Mouse (Mus musculus) CH12.LX (cell line): ENCODE data around the gene Erbb3. TPM values are rescaled to one million over a fixed set of nuclear protein-coding genes. Genes with fewer than 3 reads are reported as not detected.
"Not testable (repeated sequence)": the region's sequence is repeated elsewhere in the genome, so short reads cannot be mapped to it uniquely, and the experiment has no call there.

Experiments used
- DNase-seq: peaks from one replicate; pipeline ENCODE4 v3.0.0-alpha.2; 2013; ENCODE audit errors: extremely low read depth
- H3K27ac ChIP-seq: 2 replicates; pipeline ENCODE4 v1.5.1; 2012; ENCODE audit warnings: low read depth, mild to moderate bottlenecking, control low read depth, moderate library complexity; ENCODE audit not compliant: insufficient read depth
- H3K27me3 ChIP-seq: replicated peaks from 2 replicates; pipeline ENCODE3; 2012; ENCODE audit warnings: inconsistent platforms
- H3K36me3 ChIP-seq, 2 experiments: replicated peaks in 1 of 2; 2 replicates each; pipeline versions ENCODE3 to v1.6.1; 2012; ENCODE audit warnings: inconsistent platforms in 1 of 2, low read length in 1 of 2, mild to moderate bottlenecking in 1 of 2, mixed read lengths in 1 of 2, moderate library complexity in 1 of 2; ENCODE audit not compliant: control insufficient read depth in 1 of 2, insufficient read depth in 1 of 2
- H3K4me1 ChIP-seq, 2 experiments: 2 replicates each; pipeline ENCODE4 v1.6.1; 2012; ENCODE audit warnings: inconsistent platforms in 1 of 2, moderate library complexity in 1 of 2; ENCODE audit not compliant: insufficient read depth in 2 of 2, control insufficient read depth in 1 of 2
- H3K4me2 ChIP-seq: 2 replicates; pipeline ENCODE4 v1.6.1; 2012; ENCODE audit warnings: low read depth, mild to moderate bottlenecking, control low read depth; ENCODE audit not compliant: poor library complexity, insufficient read depth, severe bottlenecking
- H3K4me3 ChIP-seq, 3 experiments: fragments of 150-350 bp in 1 of 3; sonication (generic) in 1 of 3; replicated peaks in 1 of 3; 2 replicates each; pipeline versions ENCODE3 to v1.5.1; 2011 to 2012; ENCODE audit warnings: low read depth in 2 of 3, low read length in 2 of 3, mild to moderate bottlenecking in 2 of 3, moderate library complexity in 2 of 3, control low read depth in 1 of 3, improper control_type of control experiment in 1 of 3, inconsistent platforms in 1 of 3, mixed read lengths in 1 of 3; ENCODE audit not compliant: poor library complexity in 1 of 3
- H3K79me2 ChIP-seq: replicated peaks from 2 replicates; pipeline ENCODE4 v1.6.1; 2012; ENCODE audit warnings: mild to moderate bottlenecking, moderate library complexity; ENCODE audit not compliant: control insufficient read depth, poor library complexity, insufficient read depth, severe bottlenecking; ENCODE audit errors: extremely low read depth
- H3K9ac ChIP-seq: 2 replicates; pipeline ENCODE4 v1.6.1; 2012; ENCODE audit warnings: low read depth, mild to moderate bottlenecking, control low read depth, moderate library complexity; ENCODE audit not compliant: insufficient read depth
- H3K9me3 ChIP-seq: replicated peaks from 2 replicates; pipeline ENCODE3; 2012; ENCODE audit warnings: low read length, inconsistent platforms, mixed read lengths
- CTCF ChIP-seq, 2 experiments: IDR thresholded peaks in 1 of 2; conservative IDR thresholded peaks in 1 of 2; 2 replicates each; pipeline ENCODE4 v1.5.1; 2011 to 2012; ENCODE audit warnings: low read depth in 2 of 2, low read length in 2 of 2, improper control_type of control experiment in 1 of 2, inconsistent platforms in 1 of 2, mild to moderate bottlenecking in 1 of 2, moderate library complexity in 1 of 2
- E2F4 ChIP-seq: IDR thresholded peaks from 2 replicates; pipeline ENCODE4 v1.6.1; 2011; ENCODE audit warnings: low read depth, low read length, improper control_type of control experiment; ENCODE audit not compliant: insufficient replicate concordance
- ELF1 ChIP-seq: IDR thresholded peaks from 2 replicates; pipeline ENCODE4 v1.6.1; 2014; ENCODE audit warnings: low read depth, mild to moderate bottlenecking, inconsistent platforms, low read length, improper control_type of control experiment
- ETS1 ChIP-seq: conservative IDR thresholded peaks from 2 replicates; pipeline ENCODE4 v1.6.1; 2012; ENCODE audit warnings: low read depth, mild to moderate bottlenecking, inconsistent platforms, low read length, improper control_type of control experiment, moderate library complexity
- GABPA ChIP-seq: IDR thresholded peaks from 2 replicates; pipeline ENCODE4 v1.6.1; 2012; ENCODE audit warnings: low read depth, low read length, improper control_type of control experiment, inconsistent platforms; ENCODE audit not compliant: insufficient replicate concordance
- JUN ChIP-seq: IDR thresholded peaks from 2 replicates; pipeline ENCODE4 v1.6.1; 2011; ENCODE audit warnings: low read depth, mild to moderate bottlenecking, low read length, improper control_type of control experiment, moderate library complexity; ENCODE audit not compliant: insufficient read depth
- MAZ ChIP-seq: IDR thresholded peaks from 2 replicates; pipeline ENCODE4 v1.6.1; 2012; ENCODE audit warnings: low read depth, mild to moderate bottlenecking, inconsistent platforms, low read length, improper control_type of control experiment, moderate library complexity
- MXI1 ChIP-seq: IDR thresholded peaks from 2 replicates; pipeline ENCODE4 v1.6.1; 2011; ENCODE audit warnings: mild to moderate bottlenecking, low read depth, low read length, improper control_type of control experiment
- MYC ChIP-seq: IDR thresholded peaks from 2 replicates; pipeline ENCODE4 v1.6.1; 2011; ENCODE audit warnings: low read depth, mild to moderate bottlenecking, improper control_type of control experiment, low read length
- PAX5 ChIP-seq: IDR thresholded peaks from 2 replicates; pipeline ENCODE4 v1.6.1; 2012; ENCODE audit warnings: low read length, inconsistent platforms, mixed read lengths
- POLR2A ChIP-seq: IDR thresholded peaks from 2 replicates; pipeline ENCODE4 v1.6.1; 2011; ENCODE audit warnings: low read depth, mild to moderate bottlenecking, improper control_type of control experiment, low read length
- POLR2AphosphoS2 ChIP-seq: IDR thresholded peaks from 2 replicates; pipeline ENCODE4 v1.6.1; 2011; ENCODE audit warnings: low read depth, low read length, improper control_type of control experiment
- SMC3 ChIP-seq: IDR thresholded peaks from 2 replicates; pipeline ENCODE4 v1.6.1; 2011; ENCODE audit warnings: low read depth, low read length, improper control_type of control experiment
- TCF12 ChIP-seq: IDR thresholded peaks from 2 replicates; pipeline ENCODE4 v1.6.1; 2014; ENCODE audit warnings: low read depth, mild to moderate bottlenecking, inconsistent platforms, low read length, improper control_type of control experiment
- USF1 ChIP-seq: IDR thresholded peaks from 2 replicates; pipeline ENCODE4 v1.6.1; 2014; ENCODE audit warnings: low read depth, mild to moderate bottlenecking, inconsistent platforms, low read length, improper control_type of control experiment
- ZKSCAN1 ChIP-seq: IDR thresholded peaks from 2 replicates; pipeline ENCODE4 v1.6.1; 2012; ENCODE audit warnings: low read depth, inconsistent platforms, low read length, improper control_type of control experiment, borderline replicate concordance
- ZMIZ1 ChIP-seq: IDR thresholded peaks from 2 replicates; pipeline ENCODE4 v1.6.1; 2012; ENCODE audit warnings: low read depth, mild to moderate bottlenecking, inconsistent platforms, low read length, improper control_type of control experiment
- ZNF384 ChIP-seq: IDR thresholded peaks from 2 replicates; pipeline ENCODE4 v1.6.1; 2012; ENCODE audit warnings: low read depth, low read length, improper control_type of control experiment, inconsistent platforms
- dilution Hi-C: fragments of 300-500 bp; cut with MboI; formaldehyde crosslinking; loops from 2 replicates; pipeline ENCODE4 v1.14.3; 2020; ENCODE audit warnings: low sequenced_read_pairs; ENCODE audit not compliant: extremely low pct_unique_long_range_greater_than_20kb, extremely low pct_ligation_motif_present
- in situ Hi-C: fragments of 300-500 bp; cut with MboI; formaldehyde crosslinking; loops from 3 replicates; pipeline ENCODE4 v1.14.3; 2019; ENCODE audit warnings: low sequenced_read_pairs, low pct_ligation_motif_present, low pct_unique_long_range_greater_than_20kb, mixed read lengths
- polyA plus RNA-seq: library from polyadenylated mRNA; unstranded; fragments of >175 nt; gene quantifications from 2 replicates; pipeline ENCODE4 v1.2.1, GENCODE M21; 2012; ENCODE audit warnings: low read depth; ENCODE audit not compliant: insufficient read length
- total RNA-seq, 2 experiments: library from RNA; depleted of rRNA; stranded (reverse); fragments of 300-350 nt in 1 of 2; fragments of >200 nt in 1 of 2; gene quantifications; 2 replicates each; pipeline ENCODE4 v1.2.3; 2012 to 2014

Erbb3 gene
- total and polyA plus RNA-seq, 3 experiments = 7.7 to 12.6 (median 11.3) TPM

GRCm38 (mm10) chr10:128623106-128623613, 33.7 kb upstream of the Erbb3 start:
- H3K9ac ChIP-seq, H3K4me2 ChIP-seq, H3K4me3 ChIP-seq, DNase-seq, H3K27me3 ChIP-seq, dilution Hi-C loops, H3K9me3 ChIP-seq, in situ Hi-C loops, H3K27ac ChIP-seq: not testable (repeated sequence)
- Histone ChIP-seq H3K4me1 (peaks cover 9 to 40% of the 10 kb centered on the region in 2 experiments), H3K36me3 (peaks cover 28 to 31% of the 10 kb centered on the region in 2 experiments), H3K79me2 (peaks cover 24% of the 10 kb centered on the region)
- TF ChIP-seq POLR2AphosphoS2 (peak; percentile 71; the same call in 1 of the 2 replicates), POLR2A (peak; percentile 28; the same call in 1 of the 2 replicates)

GRCm38 (mm10) chr10:128622702-128623101, 33.2 kb upstream of the Erbb3 start:
- in situ Hi-C loops = no loop called here
- no peak overlapping the region for H3K9ac ChIP-seq
- H3K27ac ChIP-seq = no peak overlapping the region
- H3K4me2 ChIP-seq = no peak overlapping the region
- TF ChIP-seq JUN (no peak), MAZ (no peak), MYC (no peak), TCF12 (no peak), E2F4 (no peak), USF1 (no peak), ZNF384 (peak; percentile 20; the same call in 1 of the 2 replicates), SMC3 (no peak), ETS1 (no peak), MXI1 (no peak), GABPA (no peak), PAX5 (no peak), CTCF (conservative IDR thresholded peaks at IDR 0.05 in 1 of 2, IDR thresholded peaks at IDR 0.05 in 1 of 2; ENCODE audit: low read depth in 2 of 2, low read length in 2 of 2) (no peak), ZMIZ1 (no peak; the same call in none of the 2 replicates), POLR2AphosphoS2 (peak; percentile 44; the same call in 1 of the 2 replicates), ELF1 (no peak), ZKSCAN1 (no peak)
- H3K79me2 ChIP-seq = peaks cover 24% of the 10 kb centered on the region
- H3K9me3 ChIP-seq = no peaks in the 10 kb centered on the region
- H3K4me1 ChIP-seq = peaks cover 8 to 41% of the 10 kb centered on the region in 2 experiments
- dilution Hi-C loops = no loop called here
- H3K36me3 ChIP-seq = peaks cover 28 to 31% of the 10 kb centered on the region in 2 experiments
- no peak for DNase-seq
- H3K27me3 ChIP-seq = no peaks in the 10 kb centered on the region
- no peak overlapping the region for H3K4me3 ChIP-seq
